Mouse (Mus musculus): Measurements from ENCODE around the gene Teddm1a. TPM values are rescaled to one million over a fixed set of nuclear protein-coding genes. Genes with fewer than 3 reads are reported as not detected.

Teddm1a gene
- polyA plus RNA-seq, 1 experiment from 2014 or later: not detected

DNA sequence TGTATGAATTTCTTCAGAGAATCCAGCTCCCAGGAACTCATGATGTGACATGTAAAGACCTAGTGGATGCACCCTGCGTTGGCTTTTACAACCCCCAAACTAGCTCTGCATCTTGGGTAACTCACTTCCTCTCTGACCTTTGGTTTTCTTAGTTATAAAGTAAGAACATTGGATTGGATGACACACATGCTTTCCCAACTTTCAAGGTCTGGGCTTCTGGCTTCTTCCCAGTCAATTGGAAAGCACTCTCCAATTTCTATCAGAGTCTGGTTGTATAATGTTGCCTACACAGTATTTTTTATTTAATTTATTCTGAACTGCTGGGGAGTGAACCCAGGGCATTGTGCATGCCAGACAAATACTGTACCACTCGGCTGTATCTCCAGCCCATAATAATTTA, 38.9 kb downstream of the Teddm1a start:
- ATAC-seq (ENCODE audit: low read depth) (no peak), DNase-seq (ENCODE audit: low spot score) (no peak)
- no peaks in the 10 kb centered on the region for H3K9me3 ChIP-seq (ENCODE audit: control insufficient read depth, low read length)
- H3K27me3 ChIP-seq (replicated peaks; ENCODE audit: control insufficient read depth, insufficient read depth, low read length): no peaks in the 10 kb centered on the region
- no peak overlapping the region for H3K27ac ChIP-seq (replicated peaks; ENCODE audit: low read depth, low read length)
- H3K36me3 ChIP-seq (ENCODE audit: control insufficient read depth, insufficient read depth, low read length): no peaks in the 10 kb centered on the region
- H3K4me2 ChIP-seq (ENCODE audit: low read depth, low read length): no peak overlapping the region
- no peak overlapping the region for H3K4me3 ChIP-seq (ENCODE audit: low read depth, low read length)
- H3K9ac ChIP-seq (ENCODE audit: low read depth, low read length): no peak overlapping the region
- H3K4me1 ChIP-seq (ENCODE audit: control insufficient read depth, insufficient read depth, low read length): no peaks in the 10 kb centered on the region
- 87% methylated on average over 2 of the region's 2 CpGs for WGBS

DNA sequence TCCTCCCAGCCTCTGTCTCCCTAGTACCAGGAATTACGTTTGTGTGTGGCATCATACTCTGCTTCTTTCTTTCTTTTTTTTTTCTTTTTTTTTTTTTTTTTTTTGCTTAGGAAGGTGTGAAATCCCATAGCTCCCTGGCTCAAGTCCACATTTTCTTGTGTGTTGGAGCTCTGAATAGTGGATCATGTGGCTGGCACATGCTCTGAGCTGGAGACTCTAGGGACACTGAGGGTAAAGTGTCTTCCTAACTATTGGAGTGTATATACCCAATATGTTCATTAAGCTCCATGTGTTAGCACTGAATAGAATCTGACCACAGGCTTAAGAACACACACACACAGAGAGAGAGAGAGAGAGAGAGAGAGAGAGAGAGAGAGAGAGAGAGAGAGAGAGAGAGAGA, 42.2 kb downstream of the Teddm1a start:
- Histone ChIP-seq H3K9ac (ENCODE audit: low read depth, low read length) (no peak overlapping the region), H3K4me3 (ENCODE audit: low read depth, low read length) (no peak overlapping the region), H3K4me2 (ENCODE audit: low read depth, low read length) (no peak overlapping the region), H3K9me3 (ENCODE audit: control insufficient read depth, low read length) (no peaks in the 10 kb centered on the region), H3K27ac (replicated peaks; ENCODE audit: low read depth, low read length) (no peak overlapping the region), H3K36me3 (ENCODE audit: control insufficient read depth, insufficient read depth, low read length) (no peaks in the 10 kb centered on the region), H3K4me1 (ENCODE audit: control insufficient read depth, insufficient read depth, low read length) (no peaks in the 10 kb centered on the region), H3K27me3 (replicated peaks; ENCODE audit: control insufficient read depth, insufficient read depth, low read length) (no peaks in the 10 kb centered on the region)
- ATAC-seq (ENCODE audit: low read depth): no peak
- DNase-seq (ENCODE audit: low spot score): no peak
- 71% methylated on average over 1 of the region's 1 CpGs for WGBS

DNA sequence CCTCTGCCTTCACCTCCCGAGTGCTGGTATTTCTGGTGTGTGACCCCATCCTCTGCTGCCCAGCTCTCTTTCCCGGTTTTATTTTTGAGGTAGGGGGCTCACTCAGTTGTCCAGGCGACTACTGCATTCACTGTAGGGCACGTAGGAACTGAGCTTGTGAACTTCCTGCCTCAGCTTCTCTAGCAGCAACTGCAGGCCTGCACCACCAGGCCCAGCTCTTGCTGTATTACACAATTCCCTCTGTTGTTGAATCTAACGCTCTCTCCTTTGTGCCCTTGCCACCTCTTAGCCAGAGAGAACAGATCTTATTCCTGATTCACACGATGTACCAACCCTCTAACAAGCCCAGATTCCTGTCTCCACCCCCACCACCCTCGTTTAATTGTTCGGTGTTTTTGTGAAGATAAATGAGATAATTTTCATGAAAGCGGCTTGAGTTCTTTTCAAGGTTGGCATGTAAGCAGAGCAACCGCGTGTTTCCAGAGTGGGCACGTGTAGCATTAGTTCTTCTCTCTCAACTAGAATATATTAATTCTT, 44.4 kb downstream of the Teddm1a start:
- Histone ChIP-seq H3K4me2 (ENCODE audit: low read depth, low read length) (no peak overlapping the region), H3K9me3 (ENCODE audit: control insufficient read depth, low read length) (no peaks in the 10 kb centered on the region), H3K4me3 (ENCODE audit: low read depth, low read length) (no peak overlapping the region), H3K4me1 (ENCODE audit: control insufficient read depth, insufficient read depth, low read length) (no peaks in the 10 kb centered on the region), H3K27ac (replicated peaks; ENCODE audit: low read depth, low read length) (no peak overlapping the region), H3K9ac (ENCODE audit: low read depth, low read length) (no peak overlapping the region), H3K27me3 (replicated peaks; ENCODE audit: control insufficient read depth, insufficient read depth, low read length) (no peaks in the 10 kb centered on the region), H3K36me3 (ENCODE audit: control insufficient read depth, insufficient read depth, low read length) (no peaks in the 10 kb centered on the region)
- DNase-seq (ENCODE audit: low spot score) (no peak), ATAC-seq (ENCODE audit: low read depth) (no peak)
- WGBS: 81% methylated on average over 12 of the region's 12 CpGs

DNA sequence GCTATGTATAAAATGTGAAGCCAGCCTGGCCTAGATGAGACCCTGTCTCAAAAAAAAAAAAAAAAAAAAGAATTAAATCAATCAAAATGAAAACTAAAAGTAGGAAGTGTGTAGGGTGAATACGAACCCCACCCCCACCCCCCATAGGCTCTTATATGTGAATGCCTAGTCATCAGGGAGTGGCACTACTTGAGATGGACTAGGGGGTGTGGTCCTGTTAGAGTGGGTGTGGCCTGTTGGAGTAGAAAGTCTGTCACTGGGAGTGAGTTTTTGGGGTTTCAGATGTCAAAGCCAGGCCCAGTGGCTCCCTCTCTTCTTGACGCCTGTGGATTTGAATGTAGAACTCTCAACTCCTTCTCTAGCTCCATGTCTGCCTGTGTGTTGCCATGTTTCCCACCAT, 45.5 kb downstream of the Teddm1a start:
- DNase-seq (ENCODE audit: low spot score) (no peak), ATAC-seq (ENCODE audit: low read depth) (no peak)
- Histone ChIP-seq H3K4me2 (ENCODE audit: low read depth, low read length) (no peak overlapping the region), H3K4me1 (ENCODE audit: control insufficient read depth, insufficient read depth, low read length) (no peaks in the 10 kb centered on the region), H3K27ac (replicated peaks; ENCODE audit: low read depth, low read length) (no peak overlapping the region), H3K9ac (ENCODE audit: low read depth, low read length) (no peak overlapping the region), H3K4me3 (ENCODE audit: low read depth, low read length) (no peak overlapping the region), H3K9me3 (ENCODE audit: control insufficient read depth, low read length) (no peaks in the 10 kb centered on the region), H3K36me3 (ENCODE audit: control insufficient read depth, insufficient read depth, low read length) (no peaks in the 10 kb centered on the region), H3K27me3 (replicated peaks; ENCODE audit: control insufficient read depth, insufficient read depth, low read length) (no peaks in the 10 kb centered on the region)
- 93% methylated on average over 2 of the region's 2 CpGs for WGBS

DNA sequence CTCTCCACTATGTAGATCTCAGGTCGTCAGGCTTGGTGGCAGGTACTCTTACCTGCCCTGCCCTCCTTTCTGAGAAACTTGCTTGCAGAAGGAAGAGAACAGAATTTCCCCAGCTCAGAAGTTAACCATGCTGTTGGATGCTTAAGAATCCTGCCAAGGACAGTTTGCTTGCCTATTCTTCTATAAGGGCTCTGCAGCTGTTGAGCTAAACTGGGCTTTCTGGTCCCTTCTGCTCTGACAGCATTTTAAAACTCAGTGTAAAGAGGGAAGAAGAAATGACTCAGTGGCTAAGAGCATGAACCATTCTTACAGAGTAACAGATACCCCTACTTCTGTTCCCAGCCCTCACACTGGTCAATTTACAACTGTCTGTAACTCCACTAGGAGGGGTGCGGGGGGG, 49.4 kb downstream of the Teddm1a start:
- ATAC-seq (ENCODE audit: low read depth): no peak
- no peak overlapping the region for H3K4me2 ChIP-seq (ENCODE audit: low read depth, low read length)
- H3K27me3 ChIP-seq (replicated peaks; ENCODE audit: control insufficient read depth, insufficient read depth, low read length): no peaks in the 10 kb centered on the region
- H3K36me3 ChIP-seq (ENCODE audit: control insufficient read depth, insufficient read depth, low read length): no peaks in the 10 kb centered on the region
- H3K4me3 ChIP-seq (ENCODE audit: low read depth, low read length): no peak overlapping the region
- 75% methylated on average over 2 of the region's 2 CpGs for WGBS
- no peak for DNase-seq (ENCODE audit: low spot score)
- no peaks in the 10 kb centered on the region for H3K9me3 ChIP-seq (ENCODE audit: control insufficient read depth, low read length)
- H3K9ac ChIP-seq (ENCODE audit: low read depth, low read length): no peak overlapping the region
- no peaks in the 10 kb centered on the region for H3K4me1 ChIP-seq (ENCODE audit: control insufficient read depth, insufficient read depth, low read length)
- no peak overlapping the region for H3K27ac ChIP-seq (replicated peaks; ENCODE audit: low read depth, low read length)

Small RNA genes lying within 50 kb of the gene (microRNA-seq; reads per million reads assigned to microRNA genes)
- 14.9 reads per million, percentile 32 among the genes with 10 or more reads in this experiment for gene Mir8114 (ENCODE audit: borderline number of aligned reads)

Other genes with a start within 250 kb of the Teddm1a start
- gene Rgs8, start 238.7 kb upstream of the Teddm1a start, polyA plus RNA-seq (2014; fragmentation: Nextera tagmentation; extraction: Ambion mirVana): 1.3 and 1.4 TPM in 2 replicates
- gene Rgs16, start 151.4 kb upstream of the Teddm1a start, polyA plus RNA-seq (2014; fragmentation: Nextera tagmentation; extraction: Ambion mirVana): 7.6 and 9.3 TPM in 2 replicates
- 12.6 and 13.1 TPM in 2 replicates for gene Rnasel, start 142.3 kb upstream of the Teddm1a start, polyA plus RNA-seq (2014; fragmentation: Nextera tagmentation; extraction: Ambion mirVana)
- 0.14 and 0.26 TPM in 2 replicates for gene Rgsl1, start 47.6 kb upstream of the Teddm1a start, polyA plus RNA-seq (2014; fragmentation: Nextera tagmentation; extraction: Ambion mirVana)
- 0.18 and 0.19 TPM in 2 replicates for gene Teddm1b, start 17.4 kb upstream of the Teddm1a start, polyA plus RNA-seq (2014; fragmentation: Nextera tagmentation; extraction: Ambion mirVana)
- gene Glul, start 8.2 kb downstream of the Teddm1a start, polyA plus RNA-seq (2014; fragmentation: Nextera tagmentation; extraction: Ambion mirVana): 97.5 and 104 TPM in 2 replicates
- gene Teddm2, start 8.5 kb downstream of the Teddm1a start, polyA plus RNA-seq (2014; fragmentation: Nextera tagmentation; extraction: Ambion mirVana): 0.77 and 0.97 TPM in 2 replicates